Mouse (Mus musculus) erythroblast, adult 5-6 weeks (primary cell): ENCODE measurements around the gene Tmem88. TPM values are rescaled to one million over a fixed set of nuclear protein-coding genes. Genes with fewer than 3 reads are reported as not detected.

ENCODE experiments used
- ATAC-seq: replicated peaks from 2 replicates; pipeline ENCODE4 v1.8.0; 2016; ENCODE audit warnings: moderate number of reproducible peaks, mild to moderate bottlenecking, moderate TSS enrichment, inconsistent platforms; ENCODE audit not compliant: poor library complexity, low FRiP score, severe bottlenecking
- total RNA-seq, 2 experiments: library from RNA; stranded (forward) in 1 of 2; stranded (reverse) in 1 of 2; fragments of 150-400 nt in 1 of 2; fragments of 200-764, 138-1000 nt in 1 of 2; gene quantifications; 2 replicates each; pipeline versions ENCODE4 v1.2.3 to v1.2.4; 2015 to 2017; ENCODE audit warnings: low replicate concordance in 2 of 2

The Tmem88 gene
- total RNA-seq (2015; ENCODE audit: low replicate concordance) (not detected in 2 replicates), total RNA-seq (2017; ENCODE audit: low replicate concordance) (not detected in 2 replicates)

DNA sequence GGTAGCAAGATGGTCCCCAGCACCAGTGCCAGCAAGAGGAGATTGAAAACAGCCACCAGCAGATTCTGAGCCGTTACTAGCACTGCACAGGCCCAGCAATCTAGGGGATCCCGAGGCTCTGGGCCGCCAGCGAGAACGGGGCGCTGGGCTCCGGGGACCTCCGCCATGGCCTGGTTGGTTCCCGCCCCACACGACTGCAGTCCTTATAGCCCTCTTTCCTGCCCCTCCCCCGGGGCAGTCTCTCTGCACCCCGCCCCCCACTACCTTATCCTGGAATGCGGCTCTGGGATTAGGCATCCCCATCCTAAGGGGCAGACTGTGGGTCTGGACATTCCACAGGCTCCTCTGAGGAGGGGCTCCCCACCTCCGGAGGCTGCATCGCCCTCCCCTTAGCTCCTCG, at the start of gene Tmem88:
Gene Tmem88, minus strand, starts transcription at position 176 of the 400 bp plus-strand sequence.
- ATAC-seq = no peak

DNA sequence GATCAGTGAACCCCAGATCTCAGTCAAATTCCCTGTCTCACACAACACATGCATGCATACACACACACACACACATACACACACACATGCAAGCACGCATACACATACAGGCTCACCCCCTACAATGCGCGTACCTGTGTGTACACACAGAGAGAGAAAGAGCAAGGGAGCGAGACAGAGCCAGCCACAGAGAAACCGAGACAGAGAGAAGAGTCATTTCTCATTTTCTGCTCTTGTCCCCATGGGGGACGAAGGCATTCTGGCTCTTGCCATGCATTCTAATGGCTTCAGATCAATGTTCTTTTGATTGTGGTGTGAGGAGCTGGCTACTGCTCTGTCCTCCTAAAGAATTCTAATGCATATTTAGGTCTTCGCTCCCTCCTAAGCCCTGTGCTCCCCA, 49.3 kb upstream of the Tmem88 start:
- ATAC-seq = no peak

- no peak for ATAC-seq
Observed at GRCm38 (mm10) chr11:69443328-69443727, 45.3 kb upstream of the Tmem88 start.

GRCm38 (mm10) chr11:69437291-69437690, 39.3 kb upstream of the Tmem88 start:
- no peak for ATAC-seq

DNA sequence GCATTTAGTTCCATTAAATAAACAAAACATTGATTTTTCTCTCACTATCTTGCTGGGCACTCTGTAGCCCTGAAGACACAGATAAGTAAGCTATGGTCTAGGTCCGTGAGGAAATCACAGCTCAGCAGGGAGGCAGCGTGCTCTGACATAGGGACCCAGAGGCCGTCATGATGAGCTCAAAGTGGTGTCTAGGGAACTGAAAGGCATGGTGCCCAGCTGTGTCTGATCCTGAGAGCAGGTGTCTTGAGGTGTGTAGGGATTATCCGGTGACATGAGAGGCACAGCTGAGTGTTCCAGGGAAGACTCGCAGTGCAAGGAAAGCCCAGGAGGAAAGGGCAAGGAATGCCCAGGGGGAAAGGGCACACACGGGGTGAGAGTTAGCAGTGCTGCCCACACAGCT, 35.2 kb upstream of the Tmem88 start:
- ATAC-seq = no peak

DNA sequence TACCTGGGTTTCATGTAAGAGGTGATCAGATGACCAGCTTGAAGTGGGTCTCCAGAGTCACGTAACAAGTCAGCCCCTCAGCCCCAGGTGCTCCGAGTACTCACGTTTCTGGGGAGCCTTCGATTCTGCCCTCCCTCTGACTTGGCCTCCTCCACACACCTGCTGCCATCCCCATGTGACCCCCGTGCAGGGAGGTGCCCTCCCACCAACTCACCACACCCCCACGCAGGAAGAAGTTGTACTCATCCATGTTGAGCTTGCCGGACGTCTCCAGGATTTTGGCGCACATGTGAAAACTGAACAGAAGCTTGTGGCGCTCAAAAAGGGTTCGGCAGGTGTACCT, 34.6 kb upstream of the Tmem88 start:
- no peak for ATAC-seq

GRCm38 (mm10) chr11:69431829-69432639, 34.0 kb upstream of the Tmem88 start:
- peak; percentile 36 for ATAC-seq

DNA sequence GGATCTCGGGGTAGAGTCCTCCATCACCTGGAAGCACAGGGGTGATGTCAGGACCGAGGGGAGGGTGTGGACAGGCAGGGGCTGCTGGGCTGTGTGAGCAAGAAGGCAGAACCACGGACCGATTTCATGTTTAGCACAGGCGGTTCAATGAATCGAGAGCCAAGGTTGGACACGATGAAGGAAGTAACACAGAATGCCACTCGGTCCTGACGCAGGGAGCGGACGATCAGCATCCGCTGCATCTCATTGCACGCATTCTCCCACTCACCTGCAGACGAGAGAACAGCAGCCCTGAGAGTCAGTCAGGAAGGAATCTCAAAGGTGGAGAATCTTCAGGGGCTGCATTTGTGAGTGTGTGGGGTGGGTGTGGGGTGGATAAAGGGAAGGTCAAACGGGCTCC, 32.6 kb upstream of the Tmem88 start:
- no peak for ATAC-seq

GRCm38 (mm10) chr11:69429313-69429712, 31.3 kb upstream of the Tmem88 start:
- no peak for ATAC-seq

DNA sequence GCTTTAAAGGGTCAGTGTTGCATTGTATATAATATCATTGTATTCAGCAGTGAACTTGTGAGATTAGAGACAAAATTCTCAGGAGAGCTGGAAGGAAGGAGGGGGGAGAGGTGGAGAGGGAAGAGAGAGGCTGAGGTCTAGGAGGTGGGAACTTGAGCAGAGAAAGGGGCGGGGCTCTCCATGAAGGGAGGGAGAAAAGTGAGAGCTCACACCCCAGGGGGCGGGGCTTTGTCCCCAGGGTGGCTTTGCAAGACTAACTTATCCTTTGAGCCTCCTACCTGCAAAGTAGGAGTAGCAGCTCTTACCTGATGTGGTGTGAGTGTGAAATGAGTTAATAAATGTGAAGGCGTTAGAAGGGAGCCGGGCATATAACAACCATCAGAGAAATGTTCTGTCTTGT, 30.7 kb upstream of the Tmem88 start:
- no peak for ATAC-seq

DNA sequence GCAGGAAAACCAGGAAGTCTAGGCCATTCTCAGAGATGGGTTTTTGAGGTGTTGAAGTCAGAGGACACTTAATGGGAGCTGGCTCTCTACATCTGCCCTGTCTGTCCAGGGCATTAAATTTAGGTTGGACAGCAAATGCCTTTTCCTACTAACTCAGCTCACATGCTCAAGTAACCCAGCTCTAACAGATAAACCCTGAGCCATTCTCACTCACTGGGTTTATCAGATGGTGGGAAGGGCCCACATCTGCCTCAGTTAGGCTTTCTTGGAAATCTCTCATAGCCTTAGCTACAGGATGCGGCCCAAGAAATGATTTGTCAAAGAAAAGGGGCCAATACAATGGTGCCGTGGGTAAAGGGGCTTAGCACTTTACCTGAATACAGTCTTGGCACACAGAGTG, 28.2 kb upstream of the Tmem88 start:
- ATAC-seq = no peak

DNA sequence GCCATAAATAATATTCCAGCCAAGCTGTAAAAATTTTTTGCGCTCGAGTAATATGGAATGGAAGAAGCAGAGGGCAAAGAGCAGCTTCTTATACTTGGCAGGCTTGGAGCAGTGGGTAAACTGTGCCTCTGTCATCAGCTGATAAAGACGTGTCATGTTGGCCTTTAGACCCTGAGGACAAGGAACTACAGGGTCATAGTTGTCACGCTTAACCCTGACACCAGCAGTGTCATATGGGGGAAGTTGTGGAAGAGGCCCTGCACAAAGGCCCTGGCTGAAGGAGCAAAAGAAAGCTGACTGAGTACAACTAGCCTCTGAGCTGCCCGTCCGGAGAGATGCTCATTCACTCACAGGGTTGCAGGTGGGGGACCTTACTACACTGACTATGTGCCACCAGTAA, 25.9 kb upstream of the Tmem88 start:
- no peak for ATAC-seq

DNA sequence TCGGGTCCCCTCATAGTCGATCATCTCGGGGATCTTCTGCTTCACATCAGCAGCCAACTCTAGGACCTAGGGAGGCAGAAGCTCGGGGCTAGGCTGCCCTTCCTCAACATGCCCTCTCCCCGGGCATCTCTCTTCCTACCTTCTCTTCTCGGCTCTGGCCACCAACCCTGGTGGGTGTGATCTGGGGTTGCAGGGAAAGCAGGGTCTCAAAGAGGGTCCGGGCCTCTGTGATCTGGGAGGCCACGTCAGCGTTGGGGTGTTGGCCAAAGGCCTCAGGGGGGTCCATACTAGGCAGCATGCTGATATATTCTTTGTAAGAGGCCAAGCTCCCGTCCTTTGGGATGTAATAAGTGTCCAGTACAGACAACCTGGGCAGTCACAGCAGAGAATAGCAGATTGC, 24.8 kb upstream of the Tmem88 start:
- ATAC-seq = no peak

DNA sequence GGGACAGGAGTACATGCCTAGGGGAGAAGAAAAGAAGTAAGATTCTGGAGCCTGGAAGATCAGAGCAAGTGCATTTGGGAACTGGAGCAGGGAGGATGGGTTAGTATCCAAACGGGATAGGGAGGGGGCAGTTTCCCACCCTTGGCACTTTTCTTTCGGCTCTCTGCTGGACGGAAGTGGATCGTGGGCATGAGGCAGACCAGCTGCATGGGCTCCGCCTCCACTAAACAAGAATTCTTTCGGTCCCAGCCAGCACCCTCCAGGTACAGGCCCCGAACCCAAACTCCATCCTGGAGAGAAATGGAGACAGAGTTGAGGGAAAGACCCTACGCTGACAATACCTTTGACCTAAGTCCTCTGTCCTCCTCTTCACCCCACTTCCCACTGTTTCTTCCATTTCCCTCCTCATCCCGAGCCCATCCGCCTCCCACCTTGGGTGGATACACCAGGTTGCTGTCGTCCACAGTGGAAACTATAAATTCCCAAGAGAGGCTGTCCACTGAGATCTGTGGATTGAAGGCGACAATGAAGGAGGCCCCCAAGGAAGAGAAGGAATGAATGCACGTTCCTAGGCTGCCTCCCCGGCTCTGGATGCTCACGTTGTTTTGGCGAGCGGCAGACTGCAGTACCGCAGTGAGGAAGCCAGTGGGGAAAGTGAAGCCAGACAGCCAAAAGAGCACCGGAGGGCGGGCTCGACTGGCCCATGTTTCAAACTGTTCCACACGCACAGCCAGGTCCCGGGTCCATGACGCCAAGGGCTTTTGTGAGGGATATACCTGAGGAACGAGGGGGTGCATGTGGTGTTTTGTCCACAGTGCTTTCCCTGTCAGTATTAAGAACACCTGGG, 23.3 kb upstream of the Tmem88 start:
- no peak for ATAC-seq

DNA sequence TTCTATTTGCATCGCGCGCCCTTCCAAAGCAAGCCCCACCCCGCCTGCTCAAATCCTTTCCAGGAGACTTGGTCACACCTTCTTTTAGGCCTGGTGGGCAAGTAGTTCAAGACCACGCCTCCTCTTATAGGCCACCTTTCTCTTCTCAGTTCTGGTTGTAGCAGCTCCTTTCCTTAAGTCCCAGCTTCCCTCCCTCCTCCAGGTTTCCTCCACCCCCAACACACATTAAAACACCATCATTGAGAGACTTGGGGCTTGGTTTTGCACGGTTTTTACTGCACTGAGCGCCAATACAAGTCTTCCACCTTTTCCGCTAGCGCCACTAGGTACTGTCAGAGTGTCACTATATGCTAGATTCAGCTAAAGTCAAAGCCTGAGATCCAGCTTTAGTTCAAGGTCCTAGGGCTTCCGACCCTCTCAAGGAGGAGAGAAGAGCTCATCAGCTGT, 22.5 kb upstream of the Tmem88 start:
- ATAC-seq = no peak

DNA sequence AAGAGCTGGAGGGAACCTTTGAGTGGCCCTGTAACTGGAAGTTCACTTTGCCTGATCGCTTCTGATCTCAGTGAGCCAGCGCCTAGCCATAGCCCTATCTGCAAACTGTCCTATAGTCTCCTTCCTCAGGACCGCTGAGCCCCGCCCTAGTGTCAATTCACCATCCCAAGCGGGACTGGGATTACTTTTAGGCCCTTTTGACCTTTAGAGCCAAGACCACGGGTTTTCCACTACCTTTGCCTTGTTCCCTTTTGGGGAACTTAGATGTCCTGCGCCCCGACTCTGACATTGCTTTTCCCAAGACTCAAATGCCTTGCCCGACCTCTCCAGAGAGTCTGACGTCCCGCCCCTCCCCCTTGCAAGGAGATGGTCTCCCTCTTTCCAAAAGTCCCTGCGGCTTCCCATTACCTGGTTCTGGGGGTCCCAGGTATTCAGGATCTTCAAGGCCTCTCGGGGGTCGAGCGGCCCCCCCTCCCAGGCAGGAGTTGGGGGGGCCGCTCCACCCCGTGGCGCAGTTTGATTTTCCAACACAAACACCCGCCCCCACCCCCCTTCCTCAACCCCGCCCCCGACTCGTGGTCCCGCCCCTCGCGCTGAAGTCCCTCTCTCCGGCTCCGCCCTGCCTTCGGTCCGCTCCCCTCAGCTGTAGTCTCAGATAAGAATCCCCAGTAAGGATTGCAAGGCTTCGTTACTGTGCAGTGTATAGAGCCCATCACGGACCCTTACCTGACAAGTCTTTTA, 21.9 kb upstream of the Tmem88 start:
- peak; percentile 28; the same call in 1 of the 2 replicates for ATAC-seq

GRCm38 (mm10) chr11:69419443-69419812, 21.4 kb upstream of the Tmem88 start:
- ATAC-seq = no peak

GRCm38 (mm10) chr11:69418481-69419442, 20.7 kb upstream of the Tmem88 start:
- peak; percentile 63 for ATAC-seq
